Mouse (Mus musculus) heart, embryonic 16.5 days (tissue): ENCODE measurements at regions not wholly inside any gene's neighbourhood (a gene's known extent, or its start where the extent isn't known, plus 50 kb on each side); places are given as distances from the start of the nearest gene placed in this dataset.
A peak's percentile ranks its signal among the peaks of the same experiment; 100 is the strongest.

Source experiments
- ATAC-seq: fragments of 200-750 bp; cut with Nextera tagmentation; replicated peaks from 2 replicates; pipeline ENCODE4 v1.8.0; 2017; ENCODE audit warnings: moderate number of reproducible peaks; ENCODE audit not compliant: insufficient read depth, low FRiP score; ENCODE audit errors: extremely low read depth
- H3K27ac ChIP-seq: fragments of 300-500 bp; sonication (generic); 2 replicates; pipeline ENCODE4 v1.5.1; 2014; ENCODE audit warnings: mild to moderate bottlenecking, low read length, control low read depth, moderate library complexity
- H3K27me3 ChIP-seq: fragments of 300-500 bp; sonication (generic); 2 replicates; pipeline ENCODE4 v1.6.1; 2014; ENCODE audit warnings: low read length, mixed read lengths; ENCODE audit not compliant: control insufficient read depth, insufficient read depth
- H3K36me3 ChIP-seq: fragments of 300-500 bp; sonication (generic); 2 replicates; pipeline ENCODE4 v1.6.1; 2014; ENCODE audit not compliant: control insufficient read depth, insufficient read depth
- H3K4me1 ChIP-seq: fragments of 300-500 bp; sonication (generic); 2 replicates; pipeline ENCODE4 v1.6.1; 2014; ENCODE audit warnings: low read length, mixed read lengths; ENCODE audit not compliant: control insufficient read depth, insufficient read depth
- H3K4me2 ChIP-seq: fragments of 300-500 bp; sonication (generic); 2 replicates; pipeline ENCODE4 v1.6.1; 2014; ENCODE audit warnings: low read depth, mild to moderate bottlenecking, control low read depth, low read length
- H3K4me3 ChIP-seq: fragments of 300-500 bp; sonication (generic); 2 replicates; pipeline ENCODE4 v1.5.1; 2014; ENCODE audit warnings: mild to moderate bottlenecking, control low read depth, low read length
- H3K9ac ChIP-seq: fragments of 300-500 bp; sonication (generic); 2 replicates; pipeline ENCODE4 v1.6.1; 2014; ENCODE audit warnings: low read length, control low read depth
- H3K9me3 ChIP-seq: fragments of 300-500 bp; sonication (generic); replicated peaks from 2 replicates; pipeline ENCODE4 v1.6.1; 2016; ENCODE audit warnings: low read length; ENCODE audit not compliant: control insufficient read depth
- WGBS: fragments of 180-500 bp; shearing (Covaris S2); extraction: QIAGEN DNeasy Blood & Tissue Kit; methylation state at CpG from one replicate; pipeline ENCODE4 v1.1.7; 2014; 5-methylcytosine and 5-hydroxymethylcytosine counted together

- H3K4me1 ChIP-seq, result no peaks in the 10 kb centered on the region; the same call in 1 of the 2 replicates
- no peaks in the 10 kb centered on the region for H3K36me3 ChIP-seq
- no peak overlapping the region for H3K9ac ChIP-seq
- no peak overlapping the region for H3K27ac ChIP-seq
- no peak overlapping the region for H3K4me3 ChIP-seq
- no peaks in the 10 kb centered on the region for H3K27me3 ChIP-seq
- 59% methylated on average over 12 of the region's 12 CpGs for WGBS
- peak overlapping the region; percentile 24; the same call in 1 of the 2 replicates for H3K4me2 ChIP-seq
- peak; percentile 65 for ATAC-seq
- no peaks in the 10 kb centered on the region for H3K9me3 ChIP-seq
Measured at GRCm38 (mm10) chr8:104039526-104039925, 61.9 kb upstream of the Cdh5 start.

- Histone ChIP-seq H3K4me1 (no peaks in the 10 kb centered on the region; the same call in 1 of the 2 replicates), H3K4me3 (no peak overlapping the region), H3K4me2 (no peak overlapping the region), H3K9ac (no peak overlapping the region), H3K27me3 (no peaks in the 10 kb centered on the region), H3K27ac (no peak overlapping the region), H3K9me3 (no peaks in the 10 kb centered on the region; the same call in 1 of the 2 replicates), H3K36me3 (no peaks in the 10 kb centered on the region)
- 79% methylated on average over 5 of the region's 5 CpGs for WGBS
- ATAC-seq, result no peak
Measured at GRCm38 (mm10) chr8:104041522-104041921, 59.9 kb upstream of the Cdh5 start.

GRCm38 (mm10) chr8:104042434-104042833 is 59.0 kb upstream of the Cdh5 start:
- Histone ChIP-seq H3K4me1 (no peaks in the 10 kb centered on the region; the same call in 1 of the 2 replicates), H3K36me3 (no peaks in the 10 kb centered on the region), H3K4me3 (no peak overlapping the region), H3K27ac (no peak overlapping the region), H3K9me3 (no peaks in the 10 kb centered on the region; the same call in 1 of the 2 replicates), H3K9ac (no peak overlapping the region), H3K4me2 (peak overlapping the region; percentile 15; the same call in 1 of the 2 replicates), H3K27me3 (no peaks in the 10 kb centered on the region)
- 12% methylated on average over 8 of the region's 8 CpGs for WGBS
- ATAC-seq, result peak; percentile 68

GRCm38 (mm10) chr8:104048037-104048436 is 53.4 kb upstream of the Cdh5 start:
- whole genome bisulfite sequencing, result 64% methylated on average over 5 of the region's 5 CpGs
- H3K4me3 ChIP-seq, result no peak overlapping the region
- H3K27ac ChIP-seq, result no peak overlapping the region
- no peak overlapping the region for H3K9ac ChIP-seq
- no peak overlapping the region for H3K4me2 ChIP-seq
- H3K4me1 ChIP-seq, result no peaks in the 10 kb centered on the region
- no peak for ATAC-seq
- H3K9me3 ChIP-seq, result no peaks in the 10 kb centered on the region; the same call in 1 of the 2 replicates
- 0 out of 2 replicates have a peak, but pooled peaks cover 5% of the 10 kb centered on the region for H3K27me3 ChIP-seq
- H3K36me3 ChIP-seq, result no peaks in the 10 kb centered on the region

- Histone ChIP-seq H3K27ac (no peak overlapping the region), H3K36me3 (no peaks in the 10 kb centered on the region), H3K27me3 (0 out of 2 replicates have a peak, but pooled peaks cover 5% of the 10 kb centered on the region), H3K9ac (no peak overlapping the region), H3K4me3 (no peak overlapping the region), H3K9me3 (no peaks in the 10 kb centered on the region; the same call in 1 of the 2 replicates), H3K4me1 (no peaks in the 10 kb centered on the region), H3K4me2 (no peak overlapping the region)
- no peak for ATAC-seq
- WGBS, result 79% methylated on average over 6 of the region's 6 CpGs
Measured at GRCm38 (mm10) chr8:104049181-104049580, 52.2 kb upstream of the Cdh5 start.

GRCm38 (mm10) chr8:104050694-104051539 is 50.5 kb upstream of the Cdh5 start:
- no peaks in the 10 kb centered on the region for H3K4me1 ChIP-seq
- no peak overlapping the region for H3K27ac ChIP-seq
- no peak for ATAC-seq
- no peak overlapping the region for H3K4me3 ChIP-seq
- no peaks in the 10 kb centered on the region for H3K9me3 ChIP-seq
- peak overlapping the region; percentile 36; the same call in 1 of the 2 replicates for H3K4me2 ChIP-seq
- no peak overlapping the region for H3K9ac ChIP-seq
- H3K36me3 ChIP-seq, result no peaks in the 10 kb centered on the region
- H3K27me3 ChIP-seq, result 0 out of 2 replicates have a peak, but pooled peaks cover 5% of the 10 kb centered on the region
- 28% methylated on average over 15 of the region's 15 CpGs for WGBS

GRCm38 (mm10) chr8:104051540-104051882 is 49.9 kb upstream of the Cdh5 start:
- Histone ChIP-seq H3K9ac (no peak overlapping the region), H3K27ac (no peak overlapping the region), H3K36me3 (no peaks in the 10 kb centered on the region), H3K4me3 (no peak overlapping the region), H3K27me3 (0 out of 2 replicates have a peak, but pooled peaks cover 5% of the 10 kb centered on the region), H3K4me2 (no peak overlapping the region), H3K4me1 (no peaks in the 10 kb centered on the region), H3K9me3 (no peaks in the 10 kb centered on the region)
- ATAC-seq, result no peak
- WGBS, result 56% methylated on average over 5 of the region's 5 CpGs
